Mouse (Mus musculus): Measurements from ENCODE around the gene Flywch2. TPM values are rescaled to one million over a fixed set of nuclear protein-coding genes. Genes with fewer than 3 reads are reported as not detected.

The Flywch2 gene
- polyA plus RNA-seq, 1 experiment from 2014 or later, result 55.7 TPM

Small RNA genes within 50 kb of the gene (microRNA-seq; reads per million reads assigned to microRNA genes)
- gene Mir5125, result 1.2 reads per million

Other genes starting within 250 kb of the Flywch2 start
- 24.4 and 25.6 TPM in 2 replicates for gene Zfp213, start 221.8 kb downstream of the Flywch2 start, polyA plus RNA-seq (2014; fragmentation: Nextera tagmentation; extraction: Ambion mirVana)
- 20.5 and 22.7 TPM in 2 replicates for gene Zfp13, start 186.6 kb downstream of the Flywch2 start, polyA plus RNA-seq (2014; fragmentation: Nextera tagmentation; extraction: Ambion mirVana)
- 0.24 and 0.80 TPM in 2 replicates for gene Zscan10, start 185.2 kb downstream of the Flywch2 start, polyA plus RNA-seq (2014; fragmentation: Nextera tagmentation; extraction: Ambion mirVana)
- 0.45 and 0.63 TPM in 2 replicates for gene Mmp25, start 140.8 kb downstream of the Flywch2 start, polyA plus RNA-seq (2014; fragmentation: Nextera tagmentation; extraction: Ambion mirVana)
- 0.91 and 1.3 TPM in 2 replicates for gene Bicdl2, start 125.6 kb downstream of the Flywch2 start, polyA plus RNA-seq (2014; fragmentation: Nextera tagmentation; extraction: Ambion mirVana)
- 45.5 and 53.0 TPM in 2 replicates for gene Hcfc1r1, start 112.5 kb downstream of the Flywch2 start, polyA plus RNA-seq (2014; fragmentation: Nextera tagmentation; extraction: Ambion mirVana)
- gene Thoc6, start 112.2 kb downstream of the Flywch2 start, polyA plus RNA-seq (2014; fragmentation: Nextera tagmentation; extraction: Ambion mirVana), result 54.8 and 58.1 TPM in 2 replicates
- gene Tnfrsf12a, start 108.6 kb downstream of the Flywch2 start, polyA plus RNA-seq (2014; fragmentation: Nextera tagmentation; extraction: Ambion mirVana), result 4.3 and 5.0 TPM in 2 replicates
- 21.3 and 23.3 TPM in 2 replicates for gene Cldn6, start 106.8 kb downstream of the Flywch2 start, polyA plus RNA-seq (2014; fragmentation: Nextera tagmentation; extraction: Ambion mirVana)
- 7.4 and 7.6 TPM in 2 replicates for gene Cldn9, start 102.1 kb downstream of the Flywch2 start, polyA plus RNA-seq (2014; fragmentation: Nextera tagmentation; extraction: Ambion mirVana)
- gene 1520401A03Rik, start 63.3 kb downstream of the Flywch2 start, polyA plus RNA-seq (2014; fragmentation: Nextera tagmentation; extraction: Ambion mirVana), result 0.09 and 0.13 TPM in 2 replicates
- 47.8 and 51.6 TPM in 2 replicates for gene Pkmyt1, start 59.7 kb downstream of the Flywch2 start, polyA plus RNA-seq (2014; fragmentation: Nextera tagmentation; extraction: Ambion mirVana)
- gene Paqr4, start 45.2 kb downstream of the Flywch2 start, polyA plus RNA-seq (2014; fragmentation: Nextera tagmentation; extraction: Ambion mirVana), result 7.4 and 7.7 TPM in 2 replicates
- 14.8 and 16.2 TPM in 2 replicates for gene Kremen2, start 40.2 kb downstream of the Flywch2 start, polyA plus RNA-seq (2014; fragmentation: Nextera tagmentation; extraction: Ambion mirVana)
- gene Flywch1, start 14.5 kb downstream of the Flywch2 start, polyA plus RNA-seq (2014; fragmentation: Nextera tagmentation; extraction: Ambion mirVana), result 125 and 129 TPM in 2 replicates
- 508 and 532 TPM in 2 replicates for gene Srrm2, start 4.5 kb upstream of the Flywch2 start, polyA plus RNA-seq (2014; fragmentation: Nextera tagmentation; extraction: Ambion mirVana)
- gene Elob, start 43.1 kb upstream of the Flywch2 start, polyA plus RNA-seq (2014; fragmentation: Nextera tagmentation; extraction: Ambion mirVana), result 1,135 and 1,167 TPM in 2 replicates
- gene Prss33, start 50.0 kb upstream of the Flywch2 start, polyA plus RNA-seq (2014; fragmentation: Nextera tagmentation; extraction: Ambion mirVana), result not detected in 2 replicates
- not detected in 2 replicates for gene Prss32, start 57.8 kb upstream of the Flywch2 start, polyA plus RNA-seq (2014; fragmentation: Nextera tagmentation; extraction: Ambion mirVana)
- 2.5 and 2.6 TPM in 2 replicates for gene Prss41, start 58.1 kb upstream of the Flywch2 start, polyA plus RNA-seq (2014; fragmentation: Nextera tagmentation; extraction: Ambion mirVana)
- gene Prss21, start 82.0 kb upstream of the Flywch2 start, polyA plus RNA-seq (2014; fragmentation: Nextera tagmentation; extraction: Ambion mirVana), result not detected in 2 replicates
- gene Dcpp1, start 94.8 kb upstream of the Flywch2 start, polyA plus RNA-seq (2014; fragmentation: Nextera tagmentation; extraction: Ambion mirVana), result not detected in 2 replicates
- gene Dcpp2, start 94.8 kb upstream of the Flywch2 start, polyA plus RNA-seq (2014; fragmentation: Nextera tagmentation; extraction: Ambion mirVana), result not detected in 2 replicates
- not detected in 2 replicates for gene Dcpp3, start 131.4 kb upstream of the Flywch2 start, polyA plus RNA-seq (2014; fragmentation: Nextera tagmentation; extraction: Ambion mirVana)
- not detected in 2 replicates for gene Sbp, start 155.6 kb upstream of the Flywch2 start, polyA plus RNA-seq (2014; fragmentation: Nextera tagmentation; extraction: Ambion mirVana)
- gene Sbpl, start 169.2 kb upstream of the Flywch2 start, polyA plus RNA-seq (2014; fragmentation: Nextera tagmentation; extraction: Ambion mirVana), result not detected in 2 replicates
- gene Prss30, start 194.5 kb upstream of the Flywch2 start, polyA plus RNA-seq (2014; fragmentation: Nextera tagmentation; extraction: Ambion mirVana), result not detected in 2 replicates
- 0.99 and 1.4 TPM in 2 replicates for gene Prss22, start 212.0 kb upstream of the Flywch2 start, polyA plus RNA-seq (2014; fragmentation: Nextera tagmentation; extraction: Ambion mirVana)

All from limb, embryonic 11.5 days (tissue).